Mouse (Mus musculus): ENCODE results near the gene Nfia.

DNA sequence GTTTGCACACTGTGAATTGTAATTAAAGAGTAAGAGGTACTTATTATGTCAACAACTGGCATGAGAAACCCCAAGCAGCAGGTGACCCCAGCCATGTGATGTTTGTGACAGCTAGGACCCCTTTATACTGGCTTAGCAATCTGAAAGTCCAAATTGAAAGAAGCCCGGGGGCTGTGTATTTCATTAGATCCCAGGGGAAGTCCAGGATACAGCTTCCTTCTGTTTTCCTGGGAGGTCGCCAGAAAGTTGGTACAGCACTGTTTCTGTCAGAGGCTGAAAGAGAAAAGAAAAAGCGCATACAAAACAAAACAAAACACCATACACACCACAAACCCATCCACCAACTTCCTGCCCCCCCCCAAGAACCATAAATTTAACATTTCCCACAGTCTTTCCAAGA is 164.4 kb downstream of the Nfia start:
- TF ChIP-seq CTCF (IDR thresholded peaks at IDR 0.05; ENCODE audit: low read depth, low read length), result no peak
- TF ChIP-seq GATA1 (IDR thresholded peaks at IDR 0.05; ENCODE audit: borderline replicate concordance, low read length), result no peak
- no peak for TF ChIP-seq TAL1 (conservative IDR thresholded peaks at IDR 0.05; ENCODE audit: low read depth, low read length)

Data from G1E (cell line).